Mouse (Mus musculus): ENCODE data around the gene Dab1.

Gene Dab1

GRCm38 (mm10) chr4:103700392-103700791 is 81.2 kb downstream of the Dab1 start:
- DNase-seq (ENCODE audit: low read depth): no peak

- no peak for DNase-seq (ENCODE audit: low read depth)
These were observed 83.0 kb downstream of the Dab1 start for GRCm38 (mm10) chr4:103702137-103702536.

GRCm38 (mm10) chr4:103704477-103704876 is 85.3 kb downstream of the Dab1 start:
- no peak for DNase-seq (ENCODE audit: low read depth)

- no peak for DNase-seq (ENCODE audit: low read depth)
These were observed 87.3 kb downstream of the Dab1 start for GRCm38 (mm10) chr4:103706501-103706900.

- DNase-seq (ENCODE audit: low read depth): no peak
These were observed 88.0 kb downstream of the Dab1 start for GRCm38 (mm10) chr4:103707140-103707539.

GRCm38 (mm10) chr4:103711353-103711752 is 92.2 kb downstream of the Dab1 start:
- no peak for DNase-seq (ENCODE audit: low read depth)

- DNase-seq (ENCODE audit: low read depth): no peak
These were observed 94.8 kb downstream of the Dab1 start for GRCm38 (mm10) chr4:103713921-103714320.

- DNase-seq (ENCODE audit: low read depth): no peak
These were observed 95.8 kb downstream of the Dab1 start for GRCm38 (mm10) chr4:103714991-103715390.

GRCm38 (mm10) chr4:103715568-103715967 is 96.4 kb downstream of the Dab1 start:
- DNase-seq (ENCODE audit: low read depth): no peak

- DNase-seq (ENCODE audit: low read depth): no peak
These were observed 103.6 kb downstream of the Dab1 start for GRCm38 (mm10) chr4:103722738-103723137.

GRCm38 (mm10) chr4:103726486-103726885 is 107.3 kb downstream of the Dab1 start:
- DNase-seq (ENCODE audit: low read depth): no peak

- no peak for DNase-seq (ENCODE audit: low read depth)
These were observed 118.0 kb downstream of the Dab1 start for GRCm38 (mm10) chr4:103737185-103737584.

- DNase-seq (ENCODE audit: low read depth): no peak
These were observed 132.2 kb downstream of the Dab1 start for GRCm38 (mm10) chr4:103751249-103751855.

- DNase-seq (ENCODE audit: low read depth): no peak
These were observed 135.4 kb downstream of the Dab1 start for GRCm38 (mm10) chr4:103754561-103754960.

- no peak for DNase-seq (ENCODE audit: low read depth)
These were observed 138.1 kb downstream of the Dab1 start for GRCm38 (mm10) chr4:103757241-103757640.

- no peak for DNase-seq (ENCODE audit: low read depth)
These were observed 143.3 kb downstream of the Dab1 start for GRCm38 (mm10) chr4:103762416-103762815.

- DNase-seq (ENCODE audit: low read depth): no peak
These were observed 156.6 kb downstream of the Dab1 start for GRCm38 (mm10) chr4:103775712-103776111.

- no peak for DNase-seq (ENCODE audit: low read depth)
These were observed 162.2 kb downstream of the Dab1 start for GRCm38 (mm10) chr4:103781398-103781797.

- no peak for DNase-seq (ENCODE audit: low read depth)
These were observed 164.5 kb downstream of the Dab1 start for GRCm38 (mm10) chr4:103783561-103784247.

GRCm38 (mm10) chr4:103793589-103794312 is 174.6 kb downstream of the Dab1 start:
- no peak for DNase-seq (ENCODE audit: low read depth)

GRCm38 (mm10) chr4:103796416-103796815 is 177.3 kb downstream of the Dab1 start:
- no peak for DNase-seq (ENCODE audit: low read depth)

- no peak for DNase-seq (ENCODE audit: low read depth)
These were observed 183.3 kb downstream of the Dab1 start for GRCm38 (mm10) chr4:103802439-103802838.

- DNase-seq (ENCODE audit: low read depth): no peak
These were observed 185.3 kb downstream of the Dab1 start for GRCm38 (mm10) chr4:103804461-103804860.
